Mouse (Mus musculus) hindbrain, embryonic 13.5 days (tissue): ENCODE measurements around the gene Col2a1. TPM values are rescaled to one million over a fixed set of nuclear protein-coding genes. Genes with fewer than 3 reads are reported as not detected.

Experiments used
- ATAC-seq: fragments of 200-750 bp; cut with Nextera tagmentation; 2 replicates; pipeline ENCODE4 v1.8.0; 2017; ENCODE audit warnings: moderate TSS enrichment; ENCODE audit not compliant: low FRiP score
- H3K27ac ChIP-seq: fragments of 300-500 bp; sonication (generic); 2 replicates; pipeline ENCODE4 v1.5.1; 2015; ENCODE audit warnings: inconsistent platforms, mild to moderate bottlenecking, moderate library complexity
- H3K27me3 ChIP-seq: fragments of 300-500 bp; sonication (generic); 2 replicates; pipeline ENCODE4 v1.6.1; 2015; ENCODE audit warnings: mild to moderate bottlenecking, inconsistent platforms
- H3K36me3 ChIP-seq: fragments of 300-500 bp; sonication (generic); 2 replicates; pipeline ENCODE4 v1.6.1; 2015; ENCODE audit warnings: mild to moderate bottlenecking, inconsistent platforms
- H3K4me1 ChIP-seq: fragments of 300-500 bp; sonication (generic); replicated peaks from 2 replicates; pipeline ENCODE4 v1.6.1; 2015; ENCODE audit warnings: inconsistent platforms
- H3K4me2 ChIP-seq: fragments of 300-500 bp; sonication (generic); 2 replicates; pipeline ENCODE4 v1.6.1; 2015; ENCODE audit warnings: inconsistent platforms, mild to moderate bottlenecking, moderate library complexity
- H3K4me3 ChIP-seq: fragments of 300-500 bp; sonication (generic); 2 replicates; pipeline ENCODE4 v1.5.1; 2015; ENCODE audit warnings: mild to moderate bottlenecking, inconsistent platforms
- H3K9ac ChIP-seq: fragments of 300-500 bp; sonication (generic); 2 replicates; pipeline ENCODE4 v1.6.1; 2015; ENCODE audit warnings: mild to moderate bottlenecking, inconsistent platforms
- H3K9me3 ChIP-seq: fragments of 300-500 bp; sonication (generic); 2 replicates; pipeline ENCODE4 v1.6.1; 2016; ENCODE audit warnings: inconsistent platforms
- WGBS: fragments of 180-500 bp; shearing (Covaris S2); methylation state at CpG from one replicate; pipeline ENCODE4 v1.1.7; 2015; 5-methylcytosine and 5-hydroxymethylcytosine counted together
- polyA plus RNA-seq: library from polyadenylated mRNA; unstranded; fragments of >200 nt; fragmentation: Nextera tagmentation; extraction: Ambion mirVana; gene quantifications from 2 replicates; pipeline ENCODE4 v1.2.1, GENCODE M21; 2015

Col2a1 gene
- polyA plus RNA-seq, 1 experiment from 2014 or later: 53.5 TPM

- Histone ChIP-seq H3K4me3 (peak overlapping the region; percentile 50), H3K4me1 (peaks cover 83% of the 10 kb centered on the region), H3K27ac (peak overlapping the region; percentile 84), H3K9me3 (no peaks in the 10 kb centered on the region), H3K27me3 (peaks cover 51% of the 10 kb centered on the region), H3K4me2 (peak overlapping the region; percentile 86), H3K36me3 (no peaks in the 10 kb centered on the region), H3K9ac (peak overlapping the region; percentile 79)
- WGBS: 2% methylated on average over 37 of the region's 37 CpGs
- peak; percentile 22; the same call in 1 of the 2 replicates for ATAC-seq
Measured at GRCm38 (mm10) chr15:98001321-98002112, 3.0 kb downstream of the Col2a1 start.

GRCm38 (mm10) chr15:97999991-98000390 is 4.5 kb downstream of the Col2a1 start:
- peak overlapping the region; percentile 86 for H3K4me2 ChIP-seq
- peaks cover 39% of the 10 kb centered on the region for H3K27me3 ChIP-seq
- WGBS: 9% methylated on average over 7 of the region's 7 CpGs
- H3K9me3 ChIP-seq: no peaks in the 10 kb centered on the region
- H3K36me3 ChIP-seq: no peaks in the 10 kb centered on the region
- H3K4me1 ChIP-seq: peaks cover 90% of the 10 kb centered on the region
- no peak for ATAC-seq
- H3K4me3 ChIP-seq: no peak overlapping the region
- peak overlapping the region; percentile 29; the same call in 1 of the 2 replicates for H3K9ac ChIP-seq
- no peak overlapping the region for H3K27ac ChIP-seq

GRCm38 (mm10) chr15:97999546-97999945 is 4.9 kb downstream of the Col2a1 start:
- Histone ChIP-seq H3K4me1 (peaks cover 85% of the 10 kb centered on the region), H3K9me3 (no peaks in the 10 kb centered on the region), H3K27me3 (peaks cover 35% of the 10 kb centered on the region), H3K4me3 (no peak overlapping the region), H3K27ac (no peak overlapping the region), H3K36me3 (no peaks in the 10 kb centered on the region), H3K9ac (no peak overlapping the region), H3K4me2 (no peak overlapping the region)
- 21% methylated on average over 13 of the region's 13 CpGs for WGBS
- ATAC-seq: no peak

- H3K27ac ChIP-seq: peak overlapping the region; percentile 65
- WGBS: 63% methylated on average over 13 of the region's 13 CpGs
Measured at GRCm38 (mm10) chr15:97996716-97997256, 7.7 kb downstream of the Col2a1 start.

GRCm38 (mm10) chr15:97992712-97993286 is 11.7 kb downstream of the Col2a1 start:
- peaks cover 3% of the 10 kb centered on the region; the same call in 1 of the 2 replicates for H3K36me3 ChIP-seq
- peak; percentile 93 for ATAC-seq
- WGBS: 3% methylated on average over 18 of the region's 18 CpGs
- H3K27ac ChIP-seq: peak overlapping the region; percentile 91
- no peaks in the 10 kb centered on the region for H3K27me3 ChIP-seq
- peak overlapping the region; percentile 63 for H3K9ac ChIP-seq
- H3K9me3 ChIP-seq: no peaks in the 10 kb centered on the region
- H3K4me1 ChIP-seq: peaks cover 70% of the 10 kb centered on the region
- peak overlapping the region; percentile 33 for H3K4me3 ChIP-seq
- peak overlapping the region; percentile 57 for H3K4me2 ChIP-seq

More at GRCm38 (mm10) chr15:97996716-97997256, 7.7 kb downstream of the Col2a1 start:
- Histone ChIP-seq H3K4me2 (no peak overlapping the region), H3K9me3 (no peaks in the 10 kb centered on the region), H3K9ac (no peak overlapping the region), H3K4me3 (no peak overlapping the region), H3K27me3 (peaks cover 15% of the 10 kb centered on the region), H3K4me1 (peaks cover 76% of the 10 kb centered on the region), H3K36me3 (no peaks in the 10 kb centered on the region)
- ATAC-seq: no peak

- Histone ChIP-seq H3K27ac (peak overlapping the region; percentile 91), H3K4me2 (peak overlapping the region; percentile 57), H3K36me3 (peaks cover 9% of the 10 kb centered on the region), H3K9ac (peak overlapping the region; percentile 63; the same call in 1 of the 2 replicates), H3K9me3 (no peaks in the 10 kb centered on the region), H3K27me3 (no peaks in the 10 kb centered on the region), H3K4me1 (peaks cover 67% of the 10 kb centered on the region), H3K4me3 (peak overlapping the region; percentile 33)
- WGBS: 27% methylated on average over 13 of the region's 13 CpGs
- ATAC-seq: peak; percentile 6
Measured at GRCm38 (mm10) chr15:97992027-97992711, 12.3 kb downstream of the Col2a1 start.

GRCm38 (mm10) chr15:97991285-97991895 is 13.1 kb downstream of the Col2a1 start:
- H3K9ac ChIP-seq: peak overlapping the region; percentile 63; the same call in 1 of the 2 replicates
- no peak overlapping the region for H3K4me3 ChIP-seq
- no peak for ATAC-seq
- peaks cover 62% of the 10 kb centered on the region for H3K4me1 ChIP-seq
- H3K27me3 ChIP-seq: no peaks in the 10 kb centered on the region
- H3K27ac ChIP-seq: peak overlapping the region; percentile 78
- peaks cover 14% of the 10 kb centered on the region for H3K36me3 ChIP-seq
- no peaks in the 10 kb centered on the region for H3K9me3 ChIP-seq
- H3K4me2 ChIP-seq: no peak overlapping the region
- WGBS: 7% methylated on average over 12 of the region's 12 CpGs

GRCm38 (mm10) chr15:97990721-97991120 is 13.8 kb downstream of the Col2a1 start:
- 15% methylated on average over 4 of the region's 4 CpGs for WGBS
- peaks cover 55% of the 10 kb centered on the region for H3K4me1 ChIP-seq
- peak overlapping the region; percentile 35 for H3K9ac ChIP-seq
- no peak overlapping the region for H3K4me2 ChIP-seq
- H3K27ac ChIP-seq: peak overlapping the region; percentile 78
- no peak overlapping the region for H3K4me3 ChIP-seq
- no peaks in the 10 kb centered on the region for H3K27me3 ChIP-seq
- no peaks in the 10 kb centered on the region for H3K9me3 ChIP-seq
- peaks cover 20% of the 10 kb centered on the region for H3K36me3 ChIP-seq
- no peak for ATAC-seq

GRCm38 (mm10) chr15:97990124-97990523 is 14.4 kb downstream of the Col2a1 start:
- ATAC-seq: 0 out of 2 replicates have a peak, but pooled peaks have one; percentile 26
- H3K27ac ChIP-seq: peak overlapping the region; percentile 78
- H3K27me3 ChIP-seq: no peaks in the 10 kb centered on the region
- H3K4me2 ChIP-seq: peak overlapping the region; percentile 36
- peak overlapping the region; percentile 51; the same call in 1 of the 2 replicates for H3K9ac ChIP-seq
- peaks cover 26% of the 10 kb centered on the region for H3K36me3 ChIP-seq
- WGBS: under 1% methylated on average over 6 of the region's 6 CpGs
- H3K4me3 ChIP-seq: 0 out of 2 replicates have a peak overlapping the region, but pooled peaks have one; percentile 16
- H3K9me3 ChIP-seq: no peaks in the 10 kb centered on the region
- peaks cover 50% of the 10 kb centered on the region for H3K4me1 ChIP-seq

- peaks cover 50% of the 10 kb centered on the region for H3K4me1 ChIP-seq
- no peak overlapping the region for H3K4me2 ChIP-seq
- no peaks in the 10 kb centered on the region for H3K27me3 ChIP-seq
- no peak overlapping the region for H3K4me3 ChIP-seq
- WGBS: 0% methylated on average over 1 of the region's 1 CpGs
- peak overlapping the region; percentile 39; the same call in 1 of the 2 replicates for H3K9ac ChIP-seq
- H3K9me3 ChIP-seq: no peaks in the 10 kb centered on the region
- H3K27ac ChIP-seq: peak overlapping the region; percentile 78
- peaks cover 32% of the 10 kb centered on the region for H3K36me3 ChIP-seq
- no peak for ATAC-seq
Measured at GRCm38 (mm10) chr15:97989544-97989943, 15.0 kb downstream of the Col2a1 start.

GRCm38 (mm10) chr15:97981560-97981959 is 22.9 kb downstream of the Col2a1 start:
- Histone ChIP-seq H3K4me2 (no peak overlapping the region), H3K4me1 (no peaks in the 10 kb centered on the region), H3K27ac (no peak overlapping the region), H3K4me3 (no peak overlapping the region), H3K36me3 (peaks cover 95% of the 10 kb centered on the region), H3K27me3 (no peaks in the 10 kb centered on the region), H3K9me3 (0 out of 2 replicates have a peak, but pooled peaks cover 5% of the 10 kb centered on the region), H3K9ac (no peak overlapping the region)
- no peak for ATAC-seq
- 94% methylated on average over 6 of the region's 6 CpGs for WGBS
